Mouse (Mus musculus): ENCODE data around the gene Hpse2. TPM values are rescaled to one million over a fixed set of nuclear protein-coding genes. Genes with fewer than 3 reads are reported as not detected.

Hpse2 gene
- total RNA-seq, 2 experiments from 2014 or later = 0.07 to 0.43 TPM

GRCm38 (mm10) chr19:42973740-42974139 lies 414.4 kb downstream of the Hpse2 start:
- no peak for DNase-seq (ENCODE audit: low spot score in 2 of 2)

- DNase-seq (ENCODE audit: low spot score in 2 of 2) = no peak
These were observed 423.0 kb downstream of the Hpse2 start for GRCm38 (mm10) chr19:42965171-42965570.

- no peak for DNase-seq (ENCODE audit: low spot score in 2 of 2)
These were observed 440.0 kb downstream of the Hpse2 start for GRCm38 (mm10) chr19:42948114-42948636.

- DNase-seq (ENCODE audit: low spot score in 2 of 2) = no peak
These were observed 450.6 kb downstream of the Hpse2 start for GRCm38 (mm10) chr19:42937544-42937943.

GRCm38 (mm10) chr19:42936661-42937193 lies 451.4 kb downstream of the Hpse2 start:
- DNase-seq (ENCODE audit: low spot score in 2 of 2) = no peak

- DNase-seq (ENCODE audit: low spot score in 2 of 2) = no peak
These were observed 458.5 kb downstream of the Hpse2 start for GRCm38 (mm10) chr19:42929702-42930101.

- no peak for DNase-seq (ENCODE audit: low spot score in 2 of 2)
These were observed 459.9 kb downstream of the Hpse2 start for GRCm38 (mm10) chr19:42928271-42928670.

- no peak for DNase-seq (ENCODE audit: low spot score in 2 of 2)
These were observed 465.5 kb downstream of the Hpse2 start for GRCm38 (mm10) chr19:42922610-42923009.

- DNase-seq (ENCODE audit: low spot score in 2 of 2) = no peak
These were observed 474.5 kb downstream of the Hpse2 start for GRCm38 (mm10) chr19:42913703-42914102.

- DNase-seq (ENCODE audit: low spot score in 2 of 2) = peak in 1 of 2 experiments; percentile 21
These were observed 478.4 kb downstream of the Hpse2 start for GRCm38 (mm10) chr19:42909719-42910118.

GRCm38 (mm10) chr19:42908553-42908952 lies 479.6 kb downstream of the Hpse2 start:
- no peak for DNase-seq (ENCODE audit: low spot score in 2 of 2)

GRCm38 (mm10) chr19:42906328-42906727 lies 481.8 kb downstream of the Hpse2 start:
- DNase-seq (ENCODE audit: low spot score in 2 of 2) = no peak

GRCm38 (mm10) chr19:42904726-42905125 lies 483.4 kb downstream of the Hpse2 start:
- no peak for DNase-seq (ENCODE audit: low spot score in 2 of 2)

GRCm38 (mm10) chr19:42904240-42904639 lies 483.9 kb downstream of the Hpse2 start:
- no peak for DNase-seq (ENCODE audit: low spot score in 2 of 2)

- DNase-seq (ENCODE audit: low spot score in 2 of 2) = no peak
These were observed 484.3 kb downstream of the Hpse2 start for GRCm38 (mm10) chr19:42903840-42904239.

GRCm38 (mm10) chr19:42902410-42903021 lies 485.6 kb downstream of the Hpse2 start:
- DNase-seq (ENCODE audit: low spot score in 2 of 2) = peak; percentile 52 to 65

GRCm38 (mm10) chr19:42891599-42891998 lies 496.6 kb downstream of the Hpse2 start:
- DNase-seq (ENCODE audit: low spot score in 2 of 2) = no peak

- DNase-seq (ENCODE audit: low spot score in 2 of 2) = no peak
These were observed 510.5 kb downstream of the Hpse2 start for GRCm38 (mm10) chr19:42877653-42878052.

GRCm38 (mm10) chr19:42876563-42876962 lies 511.6 kb downstream of the Hpse2 start:
- DNase-seq (ENCODE audit: low spot score in 2 of 2) = no peak

- no peak for DNase-seq (ENCODE audit: low spot score in 2 of 2)
These were observed 518.3 kb downstream of the Hpse2 start for GRCm38 (mm10) chr19:42869663-42870530.

- DNase-seq (ENCODE audit: low spot score in 2 of 2) = no peak
These were observed 519.0 kb downstream of the Hpse2 start for GRCm38 (mm10) chr19:42868958-42869662.
